Mouse (Mus musculus) c-Kit-positive CD71-positive TER-119-negative erythroid progenitor cells, embryonic 14.5 days (primary cell): ENCODE results near the gene Tmem80.
A peak's percentile ranks its signal among the peaks of the same experiment; 100 is the strongest.

ENCODE experiments used
- DNase-seq: peaks from one replicate; pipeline ENCODE4 v3.0.0-alpha.2; 2013; ENCODE audit warnings: low read depth

The Tmem80 gene

DNA sequence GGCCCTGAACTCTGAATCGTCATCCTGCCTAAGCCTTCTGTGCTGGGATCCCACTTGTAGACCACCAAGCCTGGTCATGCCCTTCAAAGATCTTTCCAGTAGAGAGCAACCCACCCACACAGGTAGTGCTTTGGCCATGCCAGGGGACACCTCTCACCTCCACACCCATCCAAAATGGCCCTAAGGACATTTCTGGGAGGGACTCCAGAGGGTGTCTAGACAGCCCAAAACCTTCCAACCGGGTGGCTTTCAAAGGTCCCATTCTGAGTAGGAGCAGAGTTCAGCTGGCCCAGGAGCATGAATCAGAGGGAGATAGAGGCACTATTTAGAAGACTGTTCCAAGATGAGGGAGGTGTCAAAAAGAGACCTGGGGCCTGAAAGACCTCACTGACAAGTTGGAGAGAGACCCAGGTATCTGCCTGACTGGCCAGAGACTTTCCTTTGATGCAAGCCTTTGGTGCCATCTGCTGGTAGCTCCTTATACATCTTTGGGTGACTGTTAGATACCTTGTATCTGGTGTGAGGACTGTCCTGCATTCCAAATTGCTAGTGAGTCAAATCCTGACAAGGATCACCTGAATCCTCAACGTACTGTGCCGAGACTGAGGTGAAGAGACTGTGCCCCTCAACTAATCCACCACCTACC lies 35.7 kb downstream of the Tmem80 start:
- peak; percentile 86 for DNase-seq

DNA sequence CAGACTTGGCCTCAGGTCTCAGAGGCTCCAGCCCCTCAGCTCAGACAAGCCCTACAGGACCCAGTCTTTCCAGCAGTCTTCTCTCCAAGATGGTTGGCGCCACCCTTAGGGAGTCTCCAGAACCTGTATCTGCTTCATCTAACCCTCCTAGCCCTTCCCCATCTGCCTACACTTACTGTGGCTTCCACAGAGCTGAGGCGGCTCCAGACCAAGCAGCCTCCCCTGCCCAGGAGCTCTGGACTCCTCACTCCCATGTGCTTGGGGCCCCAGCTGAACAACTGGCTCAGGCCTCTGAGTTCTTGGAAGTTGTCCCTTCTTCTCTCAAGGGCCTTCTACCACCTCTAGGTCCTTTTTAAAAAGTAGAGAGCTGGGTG lies 36.2 kb downstream of the Tmem80 start:
- no peak for DNase-seq

DNA sequence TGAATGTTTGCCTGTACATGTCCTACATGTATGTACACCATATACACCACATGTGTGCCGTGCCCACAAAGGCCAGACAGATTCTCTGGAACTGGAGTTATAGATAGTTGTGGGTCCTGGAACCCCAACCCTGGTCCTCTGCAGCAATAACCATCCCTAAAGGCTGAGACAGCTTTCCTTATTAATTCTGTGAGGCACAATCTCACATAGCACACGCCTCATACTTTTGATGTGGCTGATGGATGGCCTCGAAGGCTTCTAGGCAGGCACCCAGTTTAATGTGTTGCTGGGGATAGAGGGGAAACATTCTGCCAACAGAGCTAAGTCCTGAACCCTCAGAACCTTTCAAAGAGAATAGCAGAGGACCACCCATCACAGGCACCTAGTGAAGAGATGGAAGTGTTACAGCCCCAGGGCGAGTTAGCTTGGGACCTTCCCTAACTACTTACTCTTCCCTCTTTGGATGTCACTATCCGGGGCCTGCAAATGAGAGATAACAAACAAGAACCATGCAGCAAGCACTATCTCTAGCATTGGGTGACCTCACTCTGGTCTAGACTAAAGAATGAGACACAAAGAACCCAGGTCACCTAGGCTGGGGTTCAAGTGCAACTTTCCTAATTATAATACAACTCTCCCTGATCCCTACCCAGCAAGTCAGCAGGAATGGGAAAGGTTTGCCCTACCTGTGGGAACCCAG lies 37.0 kb downstream of the Tmem80 start:
- DNase-seq = peak; percentile 73

DNA sequence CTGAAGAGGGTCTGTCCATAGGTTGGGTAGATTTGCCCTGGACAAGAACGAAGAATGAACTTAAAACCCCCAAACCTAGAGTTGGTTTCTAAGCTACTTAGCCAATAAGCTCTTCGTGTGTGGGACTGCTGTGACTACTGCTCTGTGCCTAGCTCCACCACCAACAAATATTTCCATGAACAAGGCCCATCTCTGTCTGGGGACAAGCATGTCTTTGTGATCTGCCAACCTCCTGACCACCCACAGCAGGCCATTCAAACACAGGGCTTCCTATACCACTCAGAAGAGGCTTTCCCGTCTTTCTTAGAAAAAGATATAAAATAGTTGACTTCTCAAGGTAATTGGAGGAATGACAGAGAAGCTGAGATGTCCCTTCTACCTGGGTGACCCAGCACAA lies 37.5 kb downstream of the Tmem80 start:
- no peak for DNase-seq

DNA sequence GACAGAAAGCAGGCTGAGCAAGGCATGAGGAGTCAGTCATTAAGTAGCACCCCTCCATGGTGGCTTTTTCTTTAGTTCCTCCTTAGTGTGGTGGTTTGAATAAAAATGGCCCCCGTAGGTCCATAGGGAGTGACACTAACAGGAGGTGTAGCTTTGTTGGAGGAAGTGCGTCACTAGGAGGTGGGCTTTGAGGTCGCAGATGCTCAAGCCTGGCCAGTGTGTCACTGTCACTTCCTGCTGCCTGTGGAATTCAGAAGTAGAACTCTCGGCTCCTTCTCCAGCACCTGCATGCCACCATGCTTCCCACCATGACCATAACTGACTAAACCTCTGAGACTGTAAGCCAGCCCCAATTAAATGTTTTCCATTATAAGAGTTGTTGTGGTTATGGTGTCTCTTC lies 39.8 kb downstream of the Tmem80 start:
- no peak for DNase-seq

DNA sequence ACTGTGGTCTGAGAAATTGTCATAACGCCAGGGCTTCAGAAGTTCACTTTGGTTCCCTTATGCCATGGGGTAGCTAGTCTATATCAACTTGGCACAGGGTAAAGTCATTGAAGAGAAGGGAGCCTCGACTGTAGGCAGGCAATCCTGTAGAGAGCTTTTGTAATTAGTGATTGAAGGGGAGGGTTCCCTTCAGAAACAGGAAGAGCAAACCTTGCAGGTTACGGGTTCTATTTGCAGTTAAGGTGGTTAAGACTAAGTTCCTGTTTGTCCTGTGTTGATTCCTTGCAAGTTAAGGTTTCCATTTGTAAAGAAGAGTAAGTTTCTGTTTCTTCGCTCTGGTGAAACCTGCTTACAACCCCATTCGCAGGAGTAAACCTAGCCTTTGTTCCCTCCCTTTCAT lies 42.4 kb downstream of the Tmem80 start:
- no peak for DNase-seq

DNA sequence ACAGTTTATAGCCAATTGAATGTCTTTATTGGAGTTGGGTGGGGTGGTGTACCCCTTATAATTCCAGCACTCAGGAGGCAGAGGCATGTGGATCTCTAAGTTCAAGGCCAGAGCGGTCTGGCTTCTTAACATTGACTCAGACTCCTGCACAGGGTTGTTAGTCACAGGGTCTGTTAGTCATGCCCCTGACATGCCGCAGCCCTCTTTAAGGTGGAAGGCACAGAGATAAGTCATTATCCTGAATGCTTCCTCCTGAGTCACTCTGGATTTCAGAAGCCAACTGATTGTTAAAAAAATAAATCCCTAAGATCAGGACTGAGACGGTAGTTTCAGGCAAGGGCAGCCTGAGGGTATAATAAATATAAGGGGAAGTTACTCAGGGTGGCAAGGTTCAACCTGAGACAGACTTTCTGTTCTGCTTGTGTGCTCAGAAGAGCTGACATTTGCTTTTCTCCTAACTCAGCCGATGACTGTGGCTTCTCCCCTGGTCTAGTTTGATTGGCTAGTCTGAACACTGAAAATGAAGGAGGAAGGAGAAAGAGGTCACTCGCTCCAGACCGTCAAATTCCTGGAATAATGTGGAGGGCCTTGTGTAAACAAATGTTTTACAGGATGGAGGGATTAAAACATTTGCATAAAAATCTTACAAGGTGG lies 44.5 kb downstream of the Tmem80 start:
- DNase-seq = no peak

DNA sequence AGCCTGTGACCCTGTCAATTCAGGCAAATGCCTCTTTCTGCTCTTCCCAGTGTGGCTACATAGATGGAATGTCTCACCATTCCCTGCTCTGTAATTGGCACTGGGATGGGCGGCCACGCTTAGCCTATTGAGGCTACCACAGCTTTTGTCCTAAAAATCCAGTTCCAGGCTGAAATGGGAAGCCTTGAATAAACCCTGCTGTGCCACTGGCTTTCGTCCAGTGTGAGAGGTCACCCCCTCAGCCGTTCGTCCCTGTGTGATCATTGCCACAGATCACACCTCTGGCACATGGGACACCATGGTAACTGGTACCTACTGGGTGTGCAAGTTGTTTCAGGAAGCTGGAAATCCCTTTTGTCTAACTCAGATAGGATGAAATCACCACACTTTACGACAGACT lies 46.1 kb downstream of the Tmem80 start:
- no peak for DNase-seq

DNA sequence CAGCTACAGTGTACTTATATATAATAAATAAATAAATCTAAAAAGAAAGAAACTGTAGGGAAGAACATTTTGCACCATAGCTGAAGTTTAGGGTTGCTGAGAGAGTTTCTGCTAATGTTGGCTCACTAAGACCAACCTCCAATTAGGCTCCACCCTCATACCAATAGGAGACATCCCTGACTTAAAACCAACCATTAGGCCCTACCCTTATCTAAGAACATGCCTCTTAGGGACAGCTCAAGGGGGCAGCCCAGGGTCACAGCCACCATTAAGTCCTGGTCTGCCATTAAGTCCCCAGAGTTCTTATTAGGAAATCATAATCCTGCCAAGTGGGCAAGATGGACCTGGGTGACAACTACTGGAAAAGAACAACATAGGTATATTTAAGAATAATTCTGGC lies 46.9 kb downstream of the Tmem80 start:
- no peak for DNase-seq

DNA sequence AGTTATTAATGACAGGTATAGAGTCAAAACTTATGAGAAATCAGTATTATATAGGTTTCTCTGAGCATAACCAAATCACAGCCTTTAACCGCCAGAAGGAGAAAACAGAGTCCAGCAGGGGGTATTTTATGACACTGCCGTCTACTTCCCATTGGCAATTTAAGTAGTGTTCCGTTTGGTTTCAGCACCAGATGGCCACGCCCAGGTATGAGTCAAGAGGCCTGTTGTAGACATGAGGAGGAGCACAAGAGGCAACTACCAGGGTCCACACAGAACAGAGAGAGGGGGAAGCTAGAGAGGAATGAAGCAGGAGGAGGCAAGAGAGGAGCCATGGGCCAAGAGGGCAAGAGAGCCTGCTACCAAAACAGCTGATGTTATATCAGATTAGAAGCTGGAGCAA lies 52.0 kb downstream of the Tmem80 start:
- no peak for DNase-seq

DNA sequence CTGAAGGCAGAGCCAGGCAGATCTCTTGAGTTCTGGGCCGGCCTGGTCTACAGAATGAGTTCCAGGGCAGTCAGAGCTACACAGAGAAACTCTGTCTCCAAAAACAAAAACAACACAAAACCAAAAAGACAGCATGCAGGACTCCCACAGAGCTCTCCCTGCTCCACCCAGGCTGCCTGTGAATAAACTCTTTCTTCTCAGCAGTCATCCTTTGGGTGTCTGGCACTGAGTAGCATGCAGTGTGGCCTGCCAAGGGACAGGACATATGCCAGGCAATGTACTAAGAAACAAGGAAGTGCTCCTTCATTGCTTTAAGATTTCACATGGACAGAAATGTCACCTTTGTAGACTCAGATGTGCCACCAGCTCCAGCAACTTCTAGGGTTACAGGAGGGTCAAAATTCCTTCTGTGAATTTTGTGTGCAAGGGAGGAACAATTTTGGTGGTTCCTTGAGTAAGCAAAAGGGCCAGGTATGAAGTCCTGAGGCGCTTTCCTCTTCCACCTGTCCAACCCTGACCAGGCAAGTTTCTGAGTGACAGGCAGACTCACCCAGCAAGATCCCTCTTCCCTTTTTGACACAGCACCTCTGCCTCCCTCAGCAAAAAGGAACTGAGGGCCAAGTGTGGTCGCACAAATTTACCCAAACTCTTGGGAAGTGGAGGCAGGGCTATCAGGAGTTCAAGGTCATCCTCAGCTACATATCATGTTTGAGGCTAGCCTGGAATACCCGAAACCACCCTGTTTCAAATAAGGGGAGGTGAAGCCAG lies 53.7 kb downstream of the Tmem80 start:
- no peak for DNase-seq
